Mouse (Mus musculus): Measurements from ENCODE around the gene Sfxn5. TPM values are rescaled to one million over a fixed set of nuclear protein-coding genes. Genes with fewer than 3 reads are reported as not detected.

Gene Sfxn5
- polyA plus RNA-seq, 1 experiment from 2014 or later = 6.7 TPM

Other genes starting within 250 kb of the Sfxn5 start
- gene Spr, start 195.7 kb downstream of the Sfxn5 start, polyA plus RNA-seq (2015; fragmentation: Nextera tagmentation; extraction: Ambion mirVana) = 77.0 and 82.9 TPM in 2 replicates
- not detected in 2 replicates for gene Emx1, start 146.0 kb downstream of the Sfxn5 start, polyA plus RNA-seq (2015; fragmentation: Nextera tagmentation; extraction: Ambion mirVana)
- gene Rab11fip5, start 41.2 kb upstream of the Sfxn5 start, polyA plus RNA-seq (2015; fragmentation: Nextera tagmentation; extraction: Ambion mirVana) = 12.0 and 14.7 TPM in 2 replicates
- not detected in 2 replicates for gene Noto, start 90.5 kb upstream of the Sfxn5 start, polyA plus RNA-seq (2015; fragmentation: Nextera tagmentation; extraction: Ambion mirVana)
- gene Smyd5, start 98.6 kb upstream of the Sfxn5 start, polyA plus RNA-seq (2015; fragmentation: Nextera tagmentation; extraction: Ambion mirVana) = 49.8 and 52.8 TPM in 2 replicates
- gene Cct7, start 118.1 kb upstream of the Sfxn5 start, polyA plus RNA-seq (2015; fragmentation: Nextera tagmentation; extraction: Ambion mirVana) = 461 and 482 TPM in 2 replicates
- 38.5 and 42.9 TPM in 2 replicates for gene Pradc1, start 118.5 kb upstream of the Sfxn5 start, polyA plus RNA-seq (2015; fragmentation: Nextera tagmentation; extraction: Ambion mirVana)
- 0.08 and 0.21 TPM in 2 replicates for gene Fbxo41, start 169.6 kb upstream of the Sfxn5 start, polyA plus RNA-seq (2015; fragmentation: Nextera tagmentation; extraction: Ambion mirVana)
- gene Egr4, start 180.2 kb upstream of the Sfxn5 start, polyA plus RNA-seq (2015; fragmentation: Nextera tagmentation; extraction: Ambion mirVana) = not detected in 2 replicates